In genomic region chr1:63473272-63473671, GRCm38 (mm10) we compare ENCODE assay signal across 21 mouse cellular contexts. TPM values are rescaled to one million over a fixed set of nuclear protein-coding genes. Genes with fewer than 3 reads are reported as not detected.
DNase-seq lines count a peak whose midpoint lies in the region; ATAC-seq and TF ChIP-seq lines count a peak whose summit lies in the region.
"Had no signal": no experiment of that assay in that cellular context is flagged by ENCODE, and none has a peak within 500 bp of the region (broad histone marks: within the 10 kb centered on the region; RNA-seq: fewer than 3 reads in every experiment).

No protein-coding gene starts in this region.

- no peak overlapping the region for H3K4me3 ChIP-seq in hindbrain, embryonic 10.5 days
- H3K4me3 ChIP-seq in hindbrain, embryonic 16.5 days (ENCODE audit: low read length), result no peak overlapping the region
- H3K4me3 ChIP-seq in midbrain, embryonic 14.5 days (replicated peaks; ENCODE audit: low read depth, low read length), result no peak overlapping the region
- H3K4me3 ChIP-seq in midbrain, embryonic 15.5 days, result no peak overlapping the region
- no peak overlapping the region for H3K4me3 ChIP-seq in forebrain, embryonic 13.5 days
- no peak overlapping the region for H3K4me3 ChIP-seq in forebrain, postnatal 0 days (ENCODE audit: low read depth, low read length)
- H3K4me3 ChIP-seq: embryonic facial prominence, embryonic 15.5 days; erythroblast, embryonic 14.5 days; gastrocnemius, adult 2 months; heart, embryonic 13.5 days; hindbrain, embryonic 12.5 days had no signal

- no peaks in the 10 kb centered on the region for H3K36me3 ChIP-seq in hindbrain, embryonic 10.5 days
- H3K36me3 ChIP-seq in hindbrain, embryonic 16.5 days (ENCODE audit: control insufficient read depth, insufficient read depth, low read length), result no peaks in the 10 kb centered on the region
- 0 out of 2 replicates have a peak, but pooled peaks cover 2% of the 10 kb centered on the region for H3K36me3 ChIP-seq in midbrain, embryonic 14.5 days (ENCODE audit: control insufficient read depth, insufficient read depth, low read length)
- H3K36me3 ChIP-seq in midbrain, embryonic 15.5 days (replicated peaks), result no peaks in the 10 kb centered on the region
- no peaks in the 10 kb centered on the region for H3K36me3 ChIP-seq in forebrain, embryonic 13.5 days (ENCODE audit: poor library complexity, severe bottlenecking)
- H3K36me3 ChIP-seq in forebrain, postnatal 0 days (ENCODE audit: insufficient read depth), result no peaks in the 10 kb centered on the region
- H3K36me3 ChIP-seq: embryonic facial prominence, embryonic 15.5 days; heart, embryonic 13.5 days; hindbrain, embryonic 12.5 days had no signal

- TF ChIP-seq CTCF in forebrain, postnatal 0 days (IDR thresholded peaks at IDR 0.05; ENCODE audit: low read depth), result no peak

- no peak overlapping the region for H3K9ac ChIP-seq in hindbrain, embryonic 16.5 days (ENCODE audit: low read depth, low read length)
- no peak overlapping the region for H3K9ac ChIP-seq in midbrain, embryonic 14.5 days (replicated peaks; ENCODE audit: low read length)
- no peak overlapping the region for H3K9ac ChIP-seq in midbrain, embryonic 15.5 days
- H3K9ac ChIP-seq in forebrain, embryonic 13.5 days, result no peak overlapping the region
- no peak overlapping the region for H3K9ac ChIP-seq in forebrain, postnatal 0 days
- H3K9ac ChIP-seq: embryonic facial prominence, embryonic 15.5 days; heart, embryonic 13.5 days; hindbrain, embryonic 12.5 days had no signal

- no peak for DNase-seq in hindbrain, embryonic 10.5 days (ENCODE audit: low spot score)
- peak; percentile 14 for DNase-seq in midbrain, embryonic 14.5 days
- peak; percentile 7 for DNase-seq in forebrain, postnatal 0 days
- DNase-seq in kidney, adult 11 months, result no peak
- DNase-seq: adrenal gland, postnatal 10 days; cerebellum, adult 11 months; cerebellum, adult 8-10 months; cerebellum, postnatal 14 days; gastrocnemius, adult 2 months; gastrocnemius, postnatal 25 days; heart, postnatal 36 days had no signal

- ATAC-seq in hindbrain, embryonic 16.5 days, result no peak
- no peak for ATAC-seq in midbrain, embryonic 14.5 days (ENCODE audit: low FRiP score, low TSS enrichment)
- no peak for ATAC-seq in midbrain, embryonic 15.5 days (replicated peaks)
- ATAC-seq in forebrain, embryonic 13.5 days, result peak; percentile 69
- ATAC-seq in forebrain, postnatal 0 days, result no peak; the same call in 1 of the 2 replicates

- WGBS in hindbrain, embryonic 10.5 days, result 75% methylated on average over 2 of the region's 2 CpGs
- WGBS in hindbrain, embryonic 16.5 days, result 65% methylated on average over 2 of the region's 2 CpGs
- 74% methylated on average over 2 of the region's 2 CpGs for WGBS in midbrain, embryonic 14.5 days
- 76% methylated on average over 2 of the region's 2 CpGs for WGBS in midbrain, embryonic 15.5 days
- WGBS in forebrain, embryonic 13.5 days, result 57% methylated on average over 2 of the region's 2 CpGs
- WGBS in forebrain, postnatal 0 days, result 54% methylated on average over 2 of the region's 2 CpGs

- no peak overlapping the region for H3K4me2 ChIP-seq in hindbrain, embryonic 16.5 days (ENCODE audit: low read length)
- no peak overlapping the region for H3K4me2 ChIP-seq in midbrain, embryonic 14.5 days (ENCODE audit: low read length)
- no peak overlapping the region for H3K4me2 ChIP-seq in midbrain, embryonic 15.5 days
- no peak overlapping the region for H3K4me2 ChIP-seq in forebrain, embryonic 13.5 days
- no peak overlapping the region for H3K4me2 ChIP-seq in forebrain, postnatal 0 days (ENCODE audit: low read depth)
- H3K4me2 ChIP-seq: embryonic facial prominence, embryonic 15.5 days; heart, embryonic 13.5 days; hindbrain, embryonic 12.5 days had no signal

- peaks cover 23% of the 10 kb centered on the region for H3K4me1 ChIP-seq in hindbrain, embryonic 10.5 days (replicated peaks)
- H3K4me1 ChIP-seq in hindbrain, embryonic 16.5 days (ENCODE audit: control insufficient read depth, insufficient read depth, low read depth, low read length), result peaks cover 4% of the 10 kb centered on the region; the same call in 1 of the 2 replicates
- H3K4me1 ChIP-seq in midbrain, embryonic 14.5 days (ENCODE audit: control insufficient read depth, insufficient read depth, low read length), result peaks cover 6% of the 10 kb centered on the region; the same call in 1 of the 2 replicates
- H3K4me1 ChIP-seq in midbrain, embryonic 15.5 days, result peaks cover 14% of the 10 kb centered on the region
- H3K4me1 ChIP-seq in forebrain, embryonic 13.5 days, result peaks cover 40% of the 10 kb centered on the region
- peaks cover 14% of the 10 kb centered on the region for H3K4me1 ChIP-seq in forebrain, postnatal 0 days (ENCODE audit: insufficient read depth)
- H3K4me1 ChIP-seq: embryonic facial prominence, embryonic 15.5 days; heart, embryonic 13.5 days had no signal

- H3K27me3 ChIP-seq in hindbrain, embryonic 10.5 days (ENCODE audit: insufficient read depth, poor library complexity, severe bottlenecking), result no peaks in the 10 kb centered on the region
- no peaks in the 10 kb centered on the region for H3K27me3 ChIP-seq in hindbrain, embryonic 16.5 days (replicated peaks; ENCODE audit: control insufficient read depth, insufficient read depth, low read length)
- no peaks in the 10 kb centered on the region for H3K27me3 ChIP-seq in midbrain, embryonic 14.5 days (ENCODE audit: control insufficient read depth, insufficient read depth, low read length)
- no peaks in the 10 kb centered on the region for H3K27me3 ChIP-seq in midbrain, embryonic 15.5 days (replicated peaks)
- no peaks in the 10 kb centered on the region for H3K27me3 ChIP-seq in forebrain, embryonic 13.5 days
- H3K27me3 ChIP-seq in forebrain, postnatal 0 days (ENCODE audit: insufficient read depth, low read length), result no peaks in the 10 kb centered on the region
- H3K27me3 ChIP-seq: embryonic facial prominence, embryonic 15.5 days; heart, embryonic 13.5 days; hindbrain, embryonic 12.5 days had no signal

- no peaks in the 10 kb centered on the region for H3K9me3 ChIP-seq in hindbrain, embryonic 10.5 days
- H3K9me3 ChIP-seq in hindbrain, embryonic 16.5 days (ENCODE audit: control insufficient read depth, low read length), result no peaks in the 10 kb centered on the region
- no peaks in the 10 kb centered on the region for H3K9me3 ChIP-seq in midbrain, embryonic 14.5 days (ENCODE audit: control insufficient read depth, low read length)
- no peaks in the 10 kb centered on the region for H3K9me3 ChIP-seq in midbrain, embryonic 15.5 days
- H3K9me3 ChIP-seq in forebrain, embryonic 13.5 days (replicated peaks), result no peaks in the 10 kb centered on the region
- no peaks in the 10 kb centered on the region for H3K9me3 ChIP-seq in forebrain, postnatal 0 days (ENCODE audit: low read length)
- H3K9me3 ChIP-seq: embryonic facial prominence, embryonic 15.5 days; heart, embryonic 13.5 days; hindbrain, embryonic 12.5 days had no signal

- 0 out of 2 replicates have a peak overlapping the region, but pooled peaks have one; percentile 3 for H3K27ac ChIP-seq in hindbrain, embryonic 10.5 days
- no peak overlapping the region for H3K27ac ChIP-seq in hindbrain, embryonic 16.5 days (ENCODE audit: low read depth, low read length)
- H3K27ac ChIP-seq in midbrain, embryonic 14.5 days (replicated peaks; ENCODE audit: low read depth, low read length), result no peak overlapping the region
- no peak overlapping the region for H3K27ac ChIP-seq in midbrain, embryonic 15.5 days
- peak overlapping the region; percentile 45; the same call in 1 of the 2 replicates for H3K27ac ChIP-seq in forebrain, embryonic 13.5 days
- H3K27ac ChIP-seq in forebrain, postnatal 0 days (ENCODE audit: low read depth, low read length), result no peak overlapping the region
- H3K27ac ChIP-seq: embryonic facial prominence, embryonic 15.5 days; gastrocnemius, adult 2 months; heart, embryonic 13.5 days; hindbrain, embryonic 12.5 days had no signal

RNA-seq across cellular contexts. Expression of gene Adam23, which starts 27.6 kb away (rescaled TPM):
- polyA plus RNA-seq in hindbrain, embryonic 10.5 days (2016; fragmentation: Nextera tagmentation; extraction: Ambion mirVana), result 4.4 and 5.5 TPM in 2 replicates
- polyA plus RNA-seq in hindbrain, embryonic 16.5 days (2015; fragmentation: Nextera tagmentation; extraction: Ambion mirVana), result 11.7 and 12.2 TPM in 2 replicates
- 16.8 and 17.5 TPM in 2 replicates for polyA plus RNA-seq in midbrain, embryonic 14.5 days (2014; fragmentation: Nextera tagmentation; extraction: Ambion mirVana)
- 14.3 and 14.4 TPM in 2 replicates for polyA plus RNA-seq in midbrain, embryonic 15.5 days (2015; fragmentation: Nextera tagmentation; extraction: Ambion mirVana)
- polyA plus RNA-seq in forebrain, embryonic 13.5 days (2015; fragmentation: Nextera tagmentation; extraction: Ambion mirVana), result 8.9 and 10.0 TPM in 2 replicates
- 52.8 and 65.6 TPM in 2 replicates for total RNA-seq in forebrain, postnatal 0 days (2014; rRNA removed)
- 11.2 and 16.4 TPM in 2 replicates for polyA plus RNA-seq in forebrain, postnatal 0 days (2015; fragmentation: Nextera tagmentation; extraction: Ambion mirVana)
- total RNA-seq: common myeloid progenitor, adult 5-6 weeks; granulocyte monocyte progenitor cell, adult 5-6 weeks; MEL had no signal
- polyA plus RNA-seq: erythroblast, embryonic 14.5 days had no signal

Comparison
In these comparisons a context has a peak if more than half of its experiments do, and no peak if none do; other contexts are left out.
1. H3K27ac ChIP-seq: peak in hindbrain, embryonic 10.5 days (single experiment) and forebrain, embryonic 13.5 days (single experiment); none in hindbrain, embryonic 16.5 days (single experiment), midbrain, embryonic 14.5 days (single experiment), midbrain, embryonic 15.5 days (single experiment) and forebrain, postnatal 0 days (single experiment).
2. DNase-seq: peak in midbrain, embryonic 14.5 days (single experiment) and forebrain, postnatal 0 days (single experiment); none in hindbrain, embryonic 10.5 days (single experiment) and kidney, adult 11 months (single experiment).